In genomic region chr5:107320703-107321102, GRCm38 (mm10) we compare ENCODE assay signal across 9 mouse cellular contexts. TPM values are rescaled to one million over a fixed set of nuclear protein-coding genes. Genes with fewer than 3 reads are reported as not detected.
DNase-seq lines count a peak whose midpoint lies in the region; ATAC-seq lines count a peak whose summit lies in the region.
"Had no signal": no experiment of that assay in that cellular context is flagged by ENCODE, and none has a peak within 500 bp of the region (broad histone marks: within the 10 kb centered on the region; RNA-seq: fewer than 3 reads in every experiment).

No protein-coding gene starts in this region.

- whole genome bisulfite sequencing in hindbrain, embryonic 14.5 days, result 8% methylated on average over 1 of the region's 1 CpGs
- WGBS in hindbrain, embryonic 10.5 days, result 7% methylated on average over 1 of the region's 1 CpGs
- WGBS in heart, embryonic 10.5 days, result 9% methylated on average over 1 of the region's 1 CpGs

- H3K4me2 ChIP-seq in hindbrain, embryonic 14.5 days (replicated peaks), result no peak overlapping the region
- H3K4me2 ChIP-seq: embryonic facial prominence, embryonic 13.5 days had no signal

- no peak for ATAC-seq in hindbrain, embryonic 14.5 days (ENCODE audit: low FRiP score)

- no peak overlapping the region for H3K9ac ChIP-seq in hindbrain, embryonic 14.5 days
- H3K9ac ChIP-seq: embryonic facial prominence, embryonic 13.5 days had no signal

- H3K9me3 ChIP-seq in hindbrain, embryonic 14.5 days (ENCODE audit: control insufficient read depth, low read length), result no peaks in the 10 kb centered on the region
- H3K9me3 ChIP-seq in hindbrain, embryonic 10.5 days, result no peaks in the 10 kb centered on the region
- H3K9me3 ChIP-seq in heart, embryonic 10.5 days, result no peaks in the 10 kb centered on the region
- H3K9me3 ChIP-seq: embryonic facial prominence, embryonic 13.5 days had no signal

- H3K27me3 ChIP-seq in hindbrain, embryonic 14.5 days (ENCODE audit: control insufficient read depth, insufficient read depth, low read length), result no peaks in the 10 kb centered on the region
- H3K27me3 ChIP-seq in hindbrain, embryonic 10.5 days (ENCODE audit: insufficient read depth, poor library complexity, severe bottlenecking), result no peaks in the 10 kb centered on the region
- H3K27me3 ChIP-seq in heart, embryonic 10.5 days (ENCODE audit: insufficient read depth, poor library complexity, severe bottlenecking), result no peaks in the 10 kb centered on the region; the same call in 1 of the 2 replicates
- H3K27me3 ChIP-seq: embryonic facial prominence, embryonic 13.5 days had no signal

- no peak overlapping the region for H3K4me3 ChIP-seq in hindbrain, embryonic 14.5 days (replicated peaks; ENCODE audit: low read length)
- H3K4me3 ChIP-seq in hindbrain, embryonic 10.5 days, result no peak overlapping the region
- H3K4me3 ChIP-seq in heart, embryonic 10.5 days, result no peak overlapping the region
- H3K4me3 ChIP-seq: embryonic facial prominence, embryonic 13.5 days had no signal

- no peaks in the 10 kb centered on the region for H3K4me1 ChIP-seq in hindbrain, embryonic 14.5 days (replicated peaks; ENCODE audit: control insufficient read depth, insufficient read depth, low read length)
- H3K4me1 ChIP-seq in hindbrain, embryonic 10.5 days (replicated peaks), result no peaks in the 10 kb centered on the region
- no peaks in the 10 kb centered on the region for H3K4me1 ChIP-seq in heart, embryonic 10.5 days

- H3K36me3 ChIP-seq in hindbrain, embryonic 14.5 days (replicated peaks; ENCODE audit: control insufficient read depth, insufficient read depth), result no peaks in the 10 kb centered on the region
- no peaks in the 10 kb centered on the region for H3K36me3 ChIP-seq in hindbrain, embryonic 10.5 days
- no peaks in the 10 kb centered on the region for H3K36me3 ChIP-seq in heart, embryonic 10.5 days
- H3K36me3 ChIP-seq: embryonic facial prominence, embryonic 13.5 days had no signal

- no peak overlapping the region for H3K27ac ChIP-seq in hindbrain, embryonic 14.5 days
- H3K27ac ChIP-seq in hindbrain, embryonic 10.5 days, result no peak overlapping the region
- 0 out of 2 replicates have a peak overlapping the region, but pooled peaks have one; percentile 22 for H3K27ac ChIP-seq in heart, embryonic 10.5 days
- H3K27ac ChIP-seq: embryonic facial prominence, embryonic 13.5 days had no signal

- peak; percentile 74 for DNase-seq in hindbrain, embryonic 14.5 days (ENCODE audit: low spot score)
- no peak for DNase-seq in hindbrain, embryonic 10.5 days (ENCODE audit: low spot score)
- DNase-seq in 416B (ENCODE audit: low read depth), result peak; percentile 53
- peak; percentile 50 for DNase-seq in MN1 (ENCODE audit: low spot score)
- DNase-seq in heart, embryonic 10.5 days (ENCODE audit: low spot score), result no peak
- peak; percentile 58 for DNase-seq in lung, postnatal 36 days
- no peak for DNase-seq in testis, postnatal 14 days (ENCODE audit: low spot score)
- DNase-seq in thymus, postnatal 25 days, result no peak

RNA-seq across cellular contexts. Expression of gene Brdt, which starts 10.3 kb away (rescaled TPM):
- 3.2 and 3.4 TPM in 2 replicates for polyA plus RNA-seq in hindbrain, embryonic 14.5 days (2014; fragmentation: Nextera tagmentation; extraction: Ambion mirVana)
- 1.0 and 1.4 TPM in 2 replicates for polyA plus RNA-seq in hindbrain, embryonic 10.5 days (2016; fragmentation: Nextera tagmentation; extraction: Ambion mirVana)
- 0.62 and 0.63 TPM in 2 replicates for polyA plus RNA-seq in heart, embryonic 10.5 days (2016; fragmentation: Nextera tagmentation; extraction: Ambion mirVana)

RNA-seq across cellular contexts. Expression of gene Tgfbr3, which starts 31.3 kb away (rescaled TPM):
- 7.1 TPM in 2 replicates for polyA plus RNA-seq in hindbrain, embryonic 14.5 days (2014; fragmentation: Nextera tagmentation; extraction: Ambion mirVana)
- polyA plus RNA-seq in hindbrain, embryonic 10.5 days (2016; fragmentation: Nextera tagmentation; extraction: Ambion mirVana), result 8.3 and 11.1 TPM in 2 replicates
- 36.7 and 54.6 TPM in 2 replicates for polyA plus RNA-seq in heart, embryonic 10.5 days (2016; fragmentation: Nextera tagmentation; extraction: Ambion mirVana)

Comparison
In these comparisons a context has a peak if more than half of its experiments do, and no peak if none do; other contexts are left out.
1. DNase-seq: peak in hindbrain, embryonic 14.5 days (single experiment), 416B (single experiment), MN1 (single experiment) and lung, postnatal 36 days (single experiment); none in hindbrain, embryonic 10.5 days (single experiment), heart, embryonic 10.5 days (single experiment), testis, postnatal 14 days (single experiment) and thymus, postnatal 25 days (single experiment).